In genomic region chr13:12650020-12650876, GRCm38 (mm10) we compare ENCODE assay signal across 8 mouse cellular contexts.
A peak's percentile ranks its signal among the peaks of the same experiment; 100 is the strongest.
DNase-seq lines count a peak whose midpoint lies in the region; ATAC-seq and TF ChIP-seq lines count a peak whose summit lies in the region.
"Not testable (repeated sequence)": the region's sequence is repeated elsewhere in the genome, so short reads cannot be mapped to it uniquely, and the experiment has no call there.

No protein-coding gene starts in this region.

- H3K36me3 ChIP-seq in ES-E14 (ENCODE audit: control insufficient read depth, insufficient read depth, low read length, poor library complexity, severe bottlenecking); neural tube, embryonic 14.5 days (ENCODE audit: control insufficient read depth, insufficient read depth, low read length): not testable (repeated sequence)

- ATAC-seq in neural tube, embryonic 14.5 days (ENCODE audit: low read depth) = peak; percentile 94

- TF ChIP-seq CTCF in layer of hippocampus, adult 2 months (conservative IDR thresholded peaks at IDR 0.05) = not testable (repeated sequence)

- in situ Hi-C loops in ES-E14 (cut with MboI; ENCODE audit: low sequenced_read_pairs in 2 of 2, unreplicated experiment in 2 of 2) = not testable (repeated sequence)

- DNase-seq in ES-E14 (ENCODE audit: low read depth, low spot score) = peak; percentile 20
- DNase-seq in cerebellum, adult 8-10 months = peak; percentile 64
- DNase-seq in forelimb bud, embryonic 11.5 days (ENCODE audit: low read depth, low spot score) = peak; percentile 24
- DNase-seq in heart, postnatal 4 days = peak; percentile 74
- peak; percentile 72 to 82 for DNase-seq in layer of hippocampus, adult 2 months (ENCODE audit: low spot score in 2 of 2)
- peak; percentile 83 to 84 for DNase-seq in lung, adult 18-20 months
- peak; percentile 53 for DNase-seq in testis, postnatal 14 days (ENCODE audit: low spot score)

- not testable (repeated sequence) for H3K9me3 ChIP-seq in ES-E14 (ENCODE audit: control insufficient read depth, insufficient read depth, low read depth, low read length); neural tube, embryonic 14.5 days (ENCODE audit: control insufficient read depth, low read length)

- WGBS in neural tube, embryonic 14.5 days = 1% methylated on average over 39 of the region's 79 CpGs

- not testable (repeated sequence) for H3K4me1 ChIP-seq in ES-E14 (ENCODE audit: control insufficient read depth in 2 of 2, insufficient read depth in 2 of 2, low read length in 2 of 2, poor library complexity in 1 of 2); neural tube, embryonic 14.5 days (ENCODE audit: control insufficient read depth, insufficient read depth, low read length)

- not testable (repeated sequence) for H3K27ac ChIP-seq in ES-E14 (ENCODE audit: insufficient read depth, low read depth, low read length, poor library complexity, severe bottlenecking); neural tube, embryonic 14.5 days (ENCODE audit: low read depth, low read length)
- H3K27ac ChIP-seq in layer of hippocampus, adult 2 months = peak overlapping the region; percentile 57; the same call in 1 of the 2 replicates

- not testable (repeated sequence) for H3K27me3 ChIP-seq in neural tube, embryonic 14.5 days (ENCODE audit: control insufficient read depth, insufficient read depth, low read length)

- H3K9ac ChIP-seq in ES-E14 (ENCODE audit: insufficient read depth, low read depth, low read length, poor library complexity, severe bottlenecking) = peak overlapping the region; percentile 64
- H3K9ac ChIP-seq in neural tube, embryonic 14.5 days (replicated peaks; ENCODE audit: low read depth, low read length) = peak overlapping the region; percentile 55; the same call in 1 of the 2 replicates

- H3K4me3 ChIP-seq in ES-E14 (ENCODE audit: insufficient read depth in 1 of 2, low read depth in 1 of 2, low read length in 2 of 2, poor library complexity in 1 of 2, severe bottlenecking in 1 of 2) = peak overlapping the region; percentile 54 to 66
- peak overlapping the region; percentile 57 for H3K4me3 ChIP-seq in layer of hippocampus, adult 2 months
- H3K4me3 ChIP-seq in neural tube, embryonic 14.5 days (ENCODE audit: low read depth, low read length) = peak overlapping the region; percentile 31

- H3K4me2 ChIP-seq in neural tube, embryonic 14.5 days (ENCODE audit: low read depth, low read length) = peak overlapping the region; percentile 44; the same call in 1 of the 2 replicates

Comparison
In these comparisons a context has a peak if more than half of its experiments do, and no peak if none do; other contexts are left out.
1. DNase-seq: peak in every context shown above with its lines; median percentile 84 in lung, adult 18-20 months; 77 in layer of hippocampus, adult 2 months; 74 in heart, postnatal 4 days; 64 in cerebellum, adult 8-10 months; 53 in testis, postnatal 14 days; 24 in forelimb bud, embryonic 11.5 days; 20 in ES-E14.